Mouse (Mus musculus): ENCODE data around the gene Map3k13. TPM values are rescaled to one million over a fixed set of nuclear protein-coding genes. Genes with fewer than 3 reads are reported as not detected.
"Not testable (repeated sequence)": the region's sequence is repeated elsewhere in the genome, so short reads cannot be mapped to it uniquely, and the experiment has no call there.

Map3k13 gene
- polyA plus RNA-seq, 1 experiment from 2014 or later, result 0.44 TPM

- Histone ChIP-seq H3K36me3 (ENCODE audit: control insufficient read depth, insufficient read depth, low read length) (no peaks in the 10 kb centered on the region), H3K27me3 (ENCODE audit: control insufficient read depth, insufficient read depth, low read depth, low read length) (no peaks in the 10 kb centered on the region), H3K27ac (ENCODE audit: low read length) (no peak overlapping the region), H3K9ac (ENCODE audit: low read length) (no peak overlapping the region), H3K4me3 (ENCODE audit: low read length) (no peak overlapping the region), H3K4me1 (replicated peaks; ENCODE audit: control insufficient read depth, insufficient read depth, low read length) (no peaks in the 10 kb centered on the region), H3K4me2 (ENCODE audit: low read depth, low read length) (no peak overlapping the region), H3K9me3 (ENCODE audit: control insufficient read depth, low read length) (no peaks in the 10 kb centered on the region)
- ATAC-seq (ENCODE audit: low read depth), result no peak
- 35% methylated on average over 2 of the region's 2 CpGs for WGBS
Observed at GRCm38 (mm10) chr16:21782807-21783206, 11.3 kb upstream of the Map3k13 start.

- ATAC-seq (ENCODE audit: low read depth), result no peak
- no peak overlapping the region for H3K27ac ChIP-seq (ENCODE audit: low read length)
- 70% methylated on average over 4 of the region's 4 CpGs for WGBS
Observed at GRCm38 (mm10) chr16:21785000-21785399, 9.1 kb upstream of the Map3k13 start.

GRCm38 (mm10) chr16:21786317-21786716 lies 7.8 kb upstream of the Map3k13 start:
- 0 out of 2 replicates have a peak, but pooled peaks cover 2% of the 10 kb centered on the region for H3K4me1 ChIP-seq (replicated peaks; ENCODE audit: control insufficient read depth, insufficient read depth, low read length)
- H3K9ac ChIP-seq (ENCODE audit: low read length), result no peak overlapping the region
- no peak overlapping the region for H3K4me3 ChIP-seq (ENCODE audit: low read length)
- no peaks in the 10 kb centered on the region for H3K36me3 ChIP-seq (ENCODE audit: control insufficient read depth, insufficient read depth, low read length)
- ATAC-seq (ENCODE audit: low read depth), result no peak
- H3K9me3 ChIP-seq (ENCODE audit: control insufficient read depth, low read length), result no peaks in the 10 kb centered on the region
- H3K4me2 ChIP-seq (ENCODE audit: low read depth, low read length), result no peak overlapping the region
- H3K27me3 ChIP-seq (ENCODE audit: control insufficient read depth, insufficient read depth, low read depth, low read length), result no peaks in the 10 kb centered on the region
- 88% methylated on average over 8 of the region's 8 CpGs for WGBS
- H3K27ac ChIP-seq (ENCODE audit: low read length), result no peak overlapping the region

More at GRCm38 (mm10) chr16:21785000-21785399, 9.1 kb upstream of the Map3k13 start:
- Histone ChIP-seq H3K4me2 (ENCODE audit: low read depth, low read length) (no peak overlapping the region), H3K27me3 (ENCODE audit: control insufficient read depth, insufficient read depth, low read depth, low read length) (no peaks in the 10 kb centered on the region), H3K36me3 (ENCODE audit: control insufficient read depth, insufficient read depth, low read length) (no peaks in the 10 kb centered on the region), H3K4me1 (replicated peaks; ENCODE audit: control insufficient read depth, insufficient read depth, low read length) (0 out of 2 replicates have a peak, but pooled peaks cover 2% of the 10 kb centered on the region), H3K9me3 (ENCODE audit: control insufficient read depth, low read length) (no peaks in the 10 kb centered on the region), H3K9ac (ENCODE audit: low read length) (no peak overlapping the region), H3K4me3 (ENCODE audit: low read length) (no peak overlapping the region)

GRCm38 (mm10) chr16:21787516-21788353 lies 6.4 kb upstream of the Map3k13 start, which contains the start of gene Ehhadh:
TSS of gene Ehhadh (minus strand) at chr16:21787807.
- no peaks in the 10 kb centered on the region for H3K27me3 ChIP-seq (ENCODE audit: control insufficient read depth, insufficient read depth, low read depth, low read length)
- H3K9me3 ChIP-seq (ENCODE audit: control insufficient read depth, low read length), result no peaks in the 10 kb centered on the region
- H3K4me3 ChIP-seq (ENCODE audit: low read length), result peak within 1 kb of the TSS; percentile 65
- H3K36me3 ChIP-seq (ENCODE audit: control insufficient read depth, insufficient read depth, low read length), result no peaks in the 10 kb centered on the region
- no peak within 1 kb of the TSS for H3K27ac ChIP-seq (ENCODE audit: low read length)
- peak within 1 kb of the TSS; percentile 73 for H3K9ac ChIP-seq (ENCODE audit: low read length)
- peak within 1 kb of the TSS; percentile 76 for H3K4me2 ChIP-seq (ENCODE audit: low read depth, low read length)
- ATAC-seq (ENCODE audit: low read depth), result peak; percentile 97
- H3K4me1 ChIP-seq (replicated peaks; ENCODE audit: control insufficient read depth, insufficient read depth, low read length), result 0 out of 2 replicates have a peak, but pooled peaks cover 2% of the 10 kb centered on the region
- 7% methylated on average over 27 of the region's 28 CpGs for WGBS

- 0 out of 2 replicates have a peak, but pooled peaks cover 4% of the 10 kb centered on the region for H3K4me1 ChIP-seq (replicated peaks; ENCODE audit: control insufficient read depth, insufficient read depth, low read length)
- H3K9ac ChIP-seq (ENCODE audit: low read length), result no peak overlapping the region
- H3K27me3 ChIP-seq (ENCODE audit: control insufficient read depth, insufficient read depth, low read depth, low read length), result no peaks in the 10 kb centered on the region
- ATAC-seq (ENCODE audit: low read depth), result no peak
- H3K27ac ChIP-seq (ENCODE audit: low read length), result no peak overlapping the region
- no peaks in the 10 kb centered on the region for H3K9me3 ChIP-seq (ENCODE audit: control insufficient read depth, low read length)
- H3K4me2 ChIP-seq (ENCODE audit: low read depth, low read length), result no peak overlapping the region
- WGBS, result 51% methylated on average over 3 of the region's 3 CpGs
- H3K36me3 ChIP-seq (ENCODE audit: control insufficient read depth, insufficient read depth, low read length), result no peaks in the 10 kb centered on the region
- H3K4me3 ChIP-seq (ENCODE audit: low read length), result no peak overlapping the region
Observed at GRCm38 (mm10) chr16:21788581-21788980, 5.6 kb upstream of the Map3k13 start.

GRCm38 (mm10) chr16:21789180-21789579 lies 5.0 kb upstream of the Map3k13 start:
- no peak overlapping the region for H3K9ac ChIP-seq (ENCODE audit: low read length)
- 0 out of 2 replicates have a peak, but pooled peaks cover 4% of the 10 kb centered on the region for H3K4me1 ChIP-seq (replicated peaks; ENCODE audit: control insufficient read depth, insufficient read depth, low read length)
- ATAC-seq (ENCODE audit: low read depth), result no peak
- no peaks in the 10 kb centered on the region for H3K36me3 ChIP-seq (ENCODE audit: control insufficient read depth, insufficient read depth, low read length)
- no peak overlapping the region for H3K4me3 ChIP-seq (ENCODE audit: low read length)
- no peaks in the 10 kb centered on the region for H3K27me3 ChIP-seq (ENCODE audit: control insufficient read depth, insufficient read depth, low read depth, low read length)
- no peaks in the 10 kb centered on the region for H3K9me3 ChIP-seq (ENCODE audit: control insufficient read depth, low read length)
- H3K27ac ChIP-seq (ENCODE audit: low read length), result no peak overlapping the region
- 72% methylated on average over 2 of the region's 2 CpGs for WGBS
- no peak overlapping the region for H3K4me2 ChIP-seq (ENCODE audit: low read depth, low read length)

GRCm38 (mm10) chr16:21790469-21790868 lies 3.7 kb upstream of the Map3k13 start:
- ATAC-seq (ENCODE audit: low read depth), result no peak
- Histone ChIP-seq H3K4me1 (replicated peaks; ENCODE audit: control insufficient read depth, insufficient read depth, low read length) (peaks cover 4% of the 10 kb centered on the region; the same call in 1 of the 2 replicates), H3K9ac (ENCODE audit: low read length) (no peak overlapping the region), H3K4me2 (ENCODE audit: low read depth, low read length) (no peak overlapping the region), H3K27ac (ENCODE audit: low read length) (no peak overlapping the region), H3K9me3 (ENCODE audit: control insufficient read depth, low read length) (no peaks in the 10 kb centered on the region), H3K27me3 (ENCODE audit: control insufficient read depth, insufficient read depth, low read depth, low read length) (no peaks in the 10 kb centered on the region), H3K4me3 (ENCODE audit: low read length) (no peak overlapping the region), H3K36me3 (ENCODE audit: control insufficient read depth, insufficient read depth, low read length) (no peaks in the 10 kb centered on the region)
- WGBS, result 7% methylated on average over 1 of the region's 1 CpGs

GRCm38 (mm10) chr16:21791779-21792178 lies 2.4 kb upstream of the Map3k13 start:
- no peaks in the 10 kb centered on the region for H3K36me3 ChIP-seq (ENCODE audit: control insufficient read depth, insufficient read depth, low read length)
- no peak overlapping the region for H3K9ac ChIP-seq (ENCODE audit: low read length)
- no peak overlapping the region for H3K4me2 ChIP-seq (ENCODE audit: low read depth, low read length)
- no peaks in the 10 kb centered on the region for H3K27me3 ChIP-seq (ENCODE audit: control insufficient read depth, insufficient read depth, low read depth, low read length)
- H3K9me3 ChIP-seq (ENCODE audit: control insufficient read depth, low read length), result no peaks in the 10 kb centered on the region
- H3K4me3 ChIP-seq (ENCODE audit: low read length), result no peak overlapping the region
- ATAC-seq (ENCODE audit: low read depth), result no peak
- WGBS, result 55% methylated on average over 3 of the region's 3 CpGs
- H3K27ac ChIP-seq (ENCODE audit: low read length), result no peak overlapping the region
- peaks cover 4% of the 10 kb centered on the region; the same call in 1 of the 2 replicates for H3K4me1 ChIP-seq (replicated peaks; ENCODE audit: control insufficient read depth, insufficient read depth, low read length)

GRCm38 (mm10) chr16:21793080-21793810 lies 901 bp upstream of the Map3k13 start:
- not testable (repeated sequence) for H3K9me3 ChIP-seq (ENCODE audit: control insufficient read depth, low read length); H3K4me1 ChIP-seq (replicated peaks; ENCODE audit: control insufficient read depth, insufficient read depth, low read length); H3K36me3 ChIP-seq (ENCODE audit: control insufficient read depth, insufficient read depth, low read length); H3K27me3 ChIP-seq (ENCODE audit: control insufficient read depth, insufficient read depth, low read depth, low read length); ATAC-seq (ENCODE audit: low read depth); H3K27ac ChIP-seq (ENCODE audit: low read length)
- H3K9ac ChIP-seq (ENCODE audit: low read length), result peak overlapping the region; percentile 85
- 21% methylated on average over 2 of the region's 2 CpGs for WGBS
- peak overlapping the region; percentile 80 for H3K4me2 ChIP-seq (ENCODE audit: low read depth, low read length)
- H3K4me3 ChIP-seq (ENCODE audit: low read length), result peak overlapping the region; percentile 89

Data from lung, embryonic 16.5 days (tissue).